Mouse (Mus musculus) right cerebral cortex, postnatal 25 days (tissue): ENCODE results near the gene Chst12.

Source experiments
- DNase-seq: peaks from one replicate; pipeline ENCODE4 v3.0.0; 2022

Chst12 gene

GRCm38 (mm10) chr5:140571673-140572072, 66.3 kb downstream of the Chst12 start:
- no peak for DNase-seq

GRCm38 (mm10) chr5:140572611-140573010, 67.3 kb downstream of the Chst12 start:
- DNase-seq: no peak
